In the genomic region with DNA sequence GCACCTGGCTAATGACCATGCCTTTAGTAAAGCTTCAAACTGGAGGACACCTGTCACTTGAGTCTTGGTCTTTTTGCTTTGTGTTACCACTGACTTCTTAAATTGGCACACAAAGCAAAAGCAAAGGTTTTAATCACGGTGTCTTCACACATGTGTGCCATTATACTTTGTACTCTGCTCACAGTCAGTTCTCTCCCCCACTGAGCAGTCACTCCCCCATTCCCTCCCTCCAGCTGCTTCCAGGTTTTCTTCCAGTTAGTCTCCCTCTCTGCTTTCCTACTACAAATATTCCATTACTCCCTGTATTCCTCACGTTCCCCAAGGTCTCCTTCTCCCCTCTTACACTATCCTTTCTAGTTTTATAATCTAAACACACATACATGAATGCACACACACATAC, we compare ENCODE assay signal across 20 mouse cellular contexts.
DNase-seq lines count a peak whose midpoint lies in the region; ATAC-seq and TF ChIP-seq lines count a peak whose summit lies in the region.
"Had no signal": no experiment of that assay in that cellular context is flagged by ENCODE, and none has a peak within 500 bp of the region (broad histone marks: within the 10 kb centered on the region; RNA-seq: fewer than 3 reads in every experiment).

No protein-coding gene starts in this region.

- no peak for TF ChIP-seq POLR2A in brain, embryonic 14.5 days (IDR thresholded peaks at IDR 0.05; ENCODE audit: borderline replicate concordance, extremely low read depth, insufficient read depth, insufficient read length, poor library complexity, severe bottlenecking)

- peak; percentile 45 for ATAC-seq in frontal cortex, adult (ENCODE audit: low TSS enrichment)
- ATAC-seq in kidney, embryonic 15.5 days (replicated peaks; ENCODE audit: low FRiP score), result peak; percentile 59; the same call in 1 of the 2 replicates
- ATAC-seq: inflammation-experienced regulatory T-cells, adult 6 months had no signal

- H3K4me2 ChIP-seq in kidney, embryonic 15.5 days, result no peak overlapping the region
- H3K4me2 ChIP-seq: heart, embryonic 15.5 days; limb, embryonic 13.5 days; liver, embryonic 13.5 days; lung, embryonic 14.5 days; neural tube, embryonic 15.5 days had no signal

- no peaks in the 10 kb centered on the region for H3K9me3 ChIP-seq in kidney, embryonic 15.5 days (replicated peaks)
- H3K9me3 ChIP-seq: heart, embryonic 15.5 days; limb, embryonic 13.5 days; liver, embryonic 13.5 days; neural tube, embryonic 15.5 days had no signal

- no peak for TF ChIP-seq CTCF in brain, embryonic 14.5 days (IDR thresholded peaks at IDR 0.05; ENCODE audit: borderline replicate concordance, extremely low read depth, insufficient read depth, insufficient read length)

- H3K27ac ChIP-seq in kidney, embryonic 15.5 days, result no peak overlapping the region
- H3K27ac ChIP-seq: heart, adult 2 months; heart, embryonic 15.5 days; limb, embryonic 13.5 days; liver, embryonic 13.5 days; neural tube, embryonic 15.5 days had no signal

- DNase-seq in frontal cortex, postnatal 14 days (ENCODE audit: low spot score in 2 of 2), result no peak
- no peak for DNase-seq in kidney, postnatal 14 days
- peak; percentile 32 for DNase-seq in brain, embryonic 14.5 days (ENCODE audit: low read depth)
- DNase-seq in kidney, postnatal 4 days, result peak; percentile 15 to 52
- no peak for DNase-seq in cerebellum, postnatal 14 days
- DNase-seq: B cell, adult 2 months; cerebellum, adult 8-10 months; gastrocnemius, postnatal 25 days; heart, adult 2 months; liver, embryonic 13.5 days; lung, embryonic 14.5 days; lung, postnatal 36 days; retina, postnatal 1 day; thymus, adult 2 months had no signal

- no peaks in the 10 kb centered on the region for H3K36me3 ChIP-seq in kidney, embryonic 15.5 days
- H3K36me3 ChIP-seq: heart, embryonic 15.5 days; limb, embryonic 13.5 days; liver, embryonic 13.5 days; neural tube, embryonic 15.5 days had no signal

- no peak overlapping the region for H3K9ac ChIP-seq in kidney, embryonic 15.5 days
- H3K9ac ChIP-seq: heart, embryonic 15.5 days; limb, embryonic 13.5 days; liver, embryonic 13.5 days; lung, embryonic 14.5 days; neural tube, embryonic 15.5 days had no signal

- H3K27me3 ChIP-seq in kidney, embryonic 15.5 days, result no peaks in the 10 kb centered on the region
- H3K27me3 ChIP-seq: heart, embryonic 15.5 days; limb, embryonic 13.5 days; liver, embryonic 13.5 days; neural tube, embryonic 15.5 days had no signal

- 35% methylated on average over 2 of the region's 2 CpGs for WGBS in kidney, embryonic 15.5 days

- H3K4me3 ChIP-seq in kidney, embryonic 15.5 days (replicated peaks), result no peak overlapping the region
- H3K4me3 ChIP-seq: heart, adult 2 months; heart, embryonic 15.5 days; limb, embryonic 13.5 days; liver, embryonic 13.5 days; neural tube, embryonic 15.5 days had no signal

- peaks cover 19% of the 10 kb centered on the region for H3K4me1 ChIP-seq in kidney, embryonic 15.5 days
- H3K4me1 ChIP-seq: liver, embryonic 13.5 days had no signal

Comparison
In these comparisons a context has a peak if more than half of its experiments do, and no peak if none do; other contexts are left out.
1. DNase-seq: peak in brain, embryonic 14.5 days (single experiment) and kidney, postnatal 4 days (2 of 2); none in frontal cortex, postnatal 14 days (0 of 2), kidney, postnatal 14 days (single experiment) and cerebellum, postnatal 14 days (0 of 2).